Mouse (Mus musculus): ENCODE data around the gene Insig2. TPM values are rescaled to one million over a fixed set of nuclear protein-coding genes. Genes with fewer than 3 reads are reported as not detected.

The Insig2 gene
- polyA plus RNA-seq, 2 experiments, result 6.4 to 6.5 TPM

DNA sequence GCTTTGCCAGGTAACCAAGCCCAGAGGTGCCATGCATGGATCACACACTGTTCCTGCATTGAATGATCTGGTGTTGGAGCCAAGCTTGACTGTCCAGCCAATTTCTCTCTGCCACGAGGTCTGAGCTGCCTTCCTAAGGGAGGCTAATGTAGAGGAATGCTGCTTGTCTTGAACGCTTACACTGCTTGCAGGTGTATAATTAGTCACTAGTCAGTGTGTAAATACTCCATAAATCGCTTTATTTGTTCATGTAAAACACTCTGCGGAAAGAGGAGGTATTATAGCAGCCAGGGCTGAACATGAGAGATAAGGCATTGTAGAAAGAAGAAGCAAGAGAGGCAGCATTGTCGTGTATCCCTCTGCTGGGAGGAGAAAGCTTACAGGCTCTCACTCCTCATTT, 11.6 kb upstream of the Insig2 start:
- Histone ChIP-seq H3K9ac (replicated peaks) (no peak overlapping the region), H3K4me1 (replicated peaks; ENCODE audit: control insufficient read depth in 2 of 2, insufficient read depth in 2 of 2, low read length in 1 of 2) (no peaks in the 10 kb centered on the region), H3K4me3 (ENCODE audit: insufficient read depth in 1 of 2, low read depth in 2 of 2, low read length in 2 of 2) (no peak overlapping the region), H3K9me3 (ENCODE audit: control insufficient read depth, low read length) (no peaks in the 10 kb centered on the region), H3K27ac (no peak overlapping the region), H3K27me3 (ENCODE audit: control insufficient read depth, insufficient read depth, low read length) (no peaks in the 10 kb centered on the region), H3K4me2 (ENCODE audit: low read depth) (no peak overlapping the region), H3K36me3 (replicated peaks; ENCODE audit: control insufficient read depth, insufficient read depth, low read depth) (no peaks in the 10 kb centered on the region)
- no peak for ATAC-seq (ENCODE audit: insufficient read depth)
- no peak for DNase-seq (ENCODE audit: low read depth in 3 of 3, low spot score in 3 of 3)
- WGBS (ENCODE audit: insufficient replicate concordance), result 43% methylated on average over 5 of the region's 5 CpGs
- TF ChIP-seq EP300 (IDR thresholded peaks at IDR 0.05; ENCODE audit: low read depth), result no peak
- TF ChIP-seq CTCF (IDR thresholded peaks at IDR 0.05; ENCODE audit: low read depth), result no peak

DNA sequence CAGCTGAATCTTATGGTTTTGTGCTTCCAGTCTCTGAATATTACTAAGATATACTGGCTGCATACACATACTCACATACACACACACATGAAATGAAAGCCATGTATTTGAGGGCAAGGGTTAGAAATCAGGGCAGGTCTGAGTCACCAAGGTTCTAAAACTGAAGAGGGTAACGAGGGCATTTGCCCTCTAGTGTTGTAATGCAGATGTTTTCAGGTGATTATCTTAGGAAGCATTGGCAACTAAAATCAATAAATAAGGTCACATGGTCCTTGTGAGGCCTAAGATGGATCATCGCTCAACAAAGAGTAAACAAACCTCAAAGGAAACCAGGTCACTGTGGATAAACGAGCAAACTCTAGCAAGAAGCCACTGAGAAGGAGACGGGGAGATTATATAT, 3.4 kb upstream of the Insig2 start:
- Histone ChIP-seq H3K36me3 (replicated peaks; ENCODE audit: control insufficient read depth, insufficient read depth, low read depth) (no peaks in the 10 kb centered on the region), H3K27me3 (ENCODE audit: control insufficient read depth, insufficient read depth, low read length) (no peaks in the 10 kb centered on the region), H3K9ac (replicated peaks) (no peak overlapping the region), H3K9me3 (ENCODE audit: control insufficient read depth, low read length) (no peaks in the 10 kb centered on the region), H3K4me2 (ENCODE audit: low read depth) (no peak overlapping the region), H3K4me1 (replicated peaks; ENCODE audit: control insufficient read depth in 2 of 2, insufficient read depth in 2 of 2, low read length in 1 of 2) (0 out of 4 replicates have a peak, but pooled peaks cover 0 to 1% of the 10 kb centered on the region in 2 experiments), H3K27ac (no peak overlapping the region), H3K4me3 (ENCODE audit: insufficient read depth in 1 of 2, low read depth in 2 of 2, low read length in 2 of 2) (no peak overlapping the region)
- DNase-seq (ENCODE audit: low read depth in 3 of 3, low spot score in 3 of 3) (no peak), ATAC-seq (ENCODE audit: insufficient read depth) (no peak)
- TF ChIP-seq EP300 (IDR thresholded peaks at IDR 0.05; ENCODE audit: low read depth) (no peak), CTCF (IDR thresholded peaks at IDR 0.05; ENCODE audit: low read depth) (no peak)
- WGBS (ENCODE audit: insufficient replicate concordance), result 54% methylated on average over 4 of the region's 4 CpGs

DNA sequence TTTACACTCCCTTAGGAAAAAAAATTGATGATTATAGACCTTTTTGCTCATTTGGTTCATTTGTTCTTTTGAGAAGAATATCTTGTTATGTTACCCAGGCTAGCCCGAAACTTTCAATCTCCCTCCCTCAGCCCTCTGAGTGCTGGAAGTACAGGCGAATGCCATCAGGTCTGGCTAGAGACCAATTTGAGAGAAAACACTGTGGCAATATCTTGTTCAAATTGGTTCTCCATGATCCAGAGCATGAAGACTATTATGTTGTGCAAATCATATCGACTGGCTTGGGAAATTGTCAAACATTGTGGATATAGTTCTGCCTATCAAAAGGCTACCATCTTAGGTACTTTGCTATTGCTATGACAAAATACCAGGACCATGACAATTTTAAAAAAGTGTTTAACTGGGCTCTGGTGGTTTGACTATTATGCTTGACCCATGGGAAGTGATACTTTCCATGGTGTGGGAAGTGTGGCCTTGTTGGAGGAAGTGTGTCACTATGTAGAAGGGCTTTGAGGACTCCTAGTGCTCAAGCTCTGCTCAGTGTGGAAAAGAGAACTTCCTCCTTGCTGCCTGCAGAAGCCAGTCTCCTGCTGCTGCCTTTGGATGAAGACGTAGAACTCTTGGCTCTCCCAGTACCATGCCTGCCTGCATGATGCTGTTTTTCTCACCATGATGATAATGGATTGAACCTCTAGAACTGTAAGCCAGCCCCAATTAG, 1.8 kb upstream of the Insig2 start:
- Histone ChIP-seq H3K27ac (no peak overlapping the region), H3K9ac (replicated peaks) (no peak overlapping the region), H3K36me3 (replicated peaks; ENCODE audit: control insufficient read depth, insufficient read depth, low read depth) (no peaks in the 10 kb centered on the region), H3K4me1 (replicated peaks; ENCODE audit: control insufficient read depth in 2 of 2, insufficient read depth in 2 of 2, low read length in 1 of 2) (0 out of 4 replicates have a peak, but pooled peaks cover 0 to 1% of the 10 kb centered on the region in 2 experiments), H3K9me3 (ENCODE audit: control insufficient read depth, low read length) (no peaks in the 10 kb centered on the region), H3K27me3 (ENCODE audit: control insufficient read depth, insufficient read depth, low read length) (no peaks in the 10 kb centered on the region), H3K4me3 (ENCODE audit: insufficient read depth in 1 of 2, low read depth in 2 of 2, low read length in 2 of 2) (no peak overlapping the region), H3K4me2 (ENCODE audit: low read depth) (no peak overlapping the region)
- 53% methylated on average over 4 of the region's 4 CpGs for WGBS (ENCODE audit: insufficient replicate concordance)
- TF ChIP-seq CTCF (IDR thresholded peaks at IDR 0.05; ENCODE audit: low read depth) (no peak), EP300 (IDR thresholded peaks at IDR 0.05; ENCODE audit: low read depth) (no peak)
- ATAC-seq (ENCODE audit: insufficient read depth), result no peak
- no peak for DNase-seq (ENCODE audit: low read depth in 3 of 3, low spot score in 3 of 3)

DNA sequence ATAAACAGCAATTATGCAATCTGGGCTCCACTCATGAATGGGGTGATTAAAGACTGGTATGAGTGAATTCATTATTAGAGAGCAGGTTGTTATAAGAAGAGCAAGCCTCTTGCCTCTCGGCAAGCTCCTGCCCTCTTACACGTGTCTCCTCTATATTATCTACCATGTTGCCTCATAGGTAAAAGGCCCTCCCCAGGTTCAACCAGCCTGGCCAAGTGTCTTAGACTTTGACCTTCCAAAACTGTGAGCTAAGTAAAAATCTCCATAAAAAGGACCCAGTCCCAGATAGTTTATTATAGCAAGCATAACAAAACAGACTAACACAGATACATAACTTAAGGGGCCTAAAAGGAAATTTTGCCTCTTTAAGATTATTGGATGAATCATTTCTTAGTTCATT, 1.8 kb downstream of the Insig2 start:
- no peak overlapping the region for H3K4me3 ChIP-seq (ENCODE audit: insufficient read depth in 1 of 2, low read depth in 2 of 2, low read length in 2 of 2)
- WGBS (ENCODE audit: insufficient replicate concordance), result 90% methylated on average over 2 of the region's 2 CpGs
- H3K4me1 ChIP-seq (replicated peaks; ENCODE audit: control insufficient read depth in 2 of 2, insufficient read depth in 2 of 2, low read length in 1 of 2), result peaks cover 3 to 9% of the 10 kb centered on the region in 2 experiments; a peak in 3 of 4 replicates
- no peaks in the 10 kb centered on the region for H3K9me3 ChIP-seq (ENCODE audit: control insufficient read depth, low read length)
- no peak overlapping the region for H3K27ac ChIP-seq
- DNase-seq (ENCODE audit: low read depth in 3 of 3, low spot score in 3 of 3) (no peak), ATAC-seq (ENCODE audit: insufficient read depth) (no peak)
- H3K4me2 ChIP-seq (ENCODE audit: low read depth), result no peak overlapping the region
- H3K9ac ChIP-seq (replicated peaks), result no peak overlapping the region
- TF ChIP-seq EP300 (IDR thresholded peaks at IDR 0.05; ENCODE audit: low read depth), result no peak
- TF ChIP-seq CTCF (IDR thresholded peaks at IDR 0.05; ENCODE audit: low read depth), result no peak
- no peaks in the 10 kb centered on the region for H3K27me3 ChIP-seq (ENCODE audit: control insufficient read depth, insufficient read depth, low read length)
- no peaks in the 10 kb centered on the region for H3K36me3 ChIP-seq (replicated peaks; ENCODE audit: control insufficient read depth, insufficient read depth, low read depth)

DNA sequence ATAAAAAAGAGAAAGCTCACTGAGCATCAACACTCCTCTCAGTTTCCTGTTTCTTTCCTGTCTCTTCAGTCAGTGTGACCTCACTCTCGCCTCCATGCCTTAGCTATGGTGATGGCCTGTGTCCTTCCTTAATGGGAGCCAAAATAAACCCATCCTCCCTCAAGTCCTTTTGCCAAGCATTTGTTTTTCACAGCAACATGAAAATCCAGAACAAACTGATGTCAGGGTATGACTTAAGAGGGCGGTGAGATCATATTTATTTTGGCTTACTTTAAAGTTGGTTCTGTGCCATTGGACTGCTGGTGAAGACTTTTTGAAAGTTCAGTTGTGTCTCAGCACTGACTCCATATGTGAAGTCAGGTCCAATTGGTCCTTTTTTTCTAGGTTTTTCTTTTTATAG, 3.0 kb downstream of the Insig2 start:
- Histone ChIP-seq H3K36me3 (replicated peaks; ENCODE audit: control insufficient read depth, insufficient read depth, low read depth) (no peaks in the 10 kb centered on the region), H3K9me3 (ENCODE audit: control insufficient read depth, low read length) (no peaks in the 10 kb centered on the region), H3K27me3 (ENCODE audit: control insufficient read depth, insufficient read depth, low read length) (no peaks in the 10 kb centered on the region), H3K4me2 (ENCODE audit: low read depth) (no peak overlapping the region), H3K9ac (replicated peaks) (no peak overlapping the region), H3K27ac (no peak overlapping the region), H3K4me1 (replicated peaks; ENCODE audit: control insufficient read depth in 2 of 2, insufficient read depth in 2 of 2, low read length in 1 of 2) (peaks cover 3 to 9% of the 10 kb centered on the region in 2 experiments; a peak in 3 of 4 replicates), H3K4me3 (ENCODE audit: insufficient read depth in 1 of 2, low read depth in 2 of 2, low read length in 2 of 2) (no peak overlapping the region)
- DNase-seq (ENCODE audit: low read depth in 3 of 3, low spot score in 3 of 3) (no peak), ATAC-seq (ENCODE audit: insufficient read depth) (no peak)
- TF ChIP-seq CTCF (IDR thresholded peaks at IDR 0.05; ENCODE audit: low read depth) (no peak), EP300 (IDR thresholded peaks at IDR 0.05; ENCODE audit: low read depth) (no peak)
- WGBS (ENCODE audit: insufficient replicate concordance), result 75% methylated on average over 2 of the region's 2 CpGs
